ENCODE assay signal across 8 mouse cellular contexts in genomic region chr11:61761584-61762407, GRCm38 (mm10). TPM values are rescaled to one million over a fixed set of nuclear protein-coding genes. Genes with fewer than 3 reads are reported as not detected.
A peak's percentile ranks its signal among the peaks of the same experiment; 100 is the strongest.
DNase-seq lines count a peak whose midpoint lies in the region; ATAC-seq and TF ChIP-seq lines count a peak whose summit lies in the region.

Gene Prpsap2 (minus strand): TSS chr11:61762088.

- H3K36me3 ChIP-seq in kidney, embryonic 14.5 days (ENCODE audit: control insufficient read depth, insufficient read depth, low read length): no peaks in the 10 kb centered on the region; the same call in 1 of the 2 replicates
- no peaks in the 10 kb centered on the region for H3K36me3 ChIP-seq in limb, embryonic 15.5 days

- no peak for TF ChIP-seq CTCF in bone marrow macrophage, adult 2 months (IDR thresholded peaks at IDR 0.05; ENCODE audit: low read depth, low read length)
- TF ChIP-seq CTCF in embryonic fibroblast, embryonic 13.5 days (IDR thresholded peaks at IDR 0.05; ENCODE audit: borderline replicate concordance, insufficient read depth, low read length): no peak

- H3K4me3 ChIP-seq in bone marrow macrophage, adult 2 months (ENCODE audit: insufficient read depth, low read length): peak within 1 kb of the TSS; percentile 60
- H3K4me3 ChIP-seq in embryonic fibroblast, embryonic 13.5 days (ENCODE audit: insufficient read depth, low read length): peak within 1 kb of the TSS; percentile 50
- peak within 1 kb of the TSS; percentile 54 for H3K4me3 ChIP-seq in kidney, embryonic 14.5 days (ENCODE audit: low read length)
- H3K4me3 ChIP-seq in limb, embryonic 15.5 days: peak within 1 kb of the TSS; percentile 59

- peak; percentile 97 for ATAC-seq in kidney, embryonic 14.5 days (ENCODE audit: low FRiP score, low TSS enrichment)
- ATAC-seq in limb, embryonic 15.5 days (ENCODE audit: insufficient number of reproducible peaks, low FRiP score, low TSS enrichment, low read depth): peak; percentile 93

- no peaks in the 10 kb centered on the region for H3K27me3 ChIP-seq in kidney, embryonic 14.5 days (ENCODE audit: control insufficient read depth, insufficient read depth, low read length)
- H3K27me3 ChIP-seq in limb, embryonic 15.5 days: no peaks in the 10 kb centered on the region

- peak within 1 kb of the TSS; percentile 82 for H3K9ac ChIP-seq in kidney, embryonic 14.5 days (ENCODE audit: low read depth, low read length)
- peak within 1 kb of the TSS; percentile 60 for H3K9ac ChIP-seq in limb, embryonic 15.5 days

- H3K9me3 ChIP-seq in kidney, embryonic 14.5 days (ENCODE audit: control insufficient read depth, low read length): no peaks in the 10 kb centered on the region
- no peaks in the 10 kb centered on the region for H3K9me3 ChIP-seq in limb, embryonic 15.5 days

- peak; percentile 99 for DNase-seq in A20 (ENCODE audit: low read depth, low spot score)
- peak; percentile 97 to 99 for DNase-seq in heart, adult 9 months (ENCODE audit: low spot score in 2 of 2)
- DNase-seq in monocyte, adult 2 months (ENCODE audit: low read depth in 1 of 2, low spot score in 2 of 2): peak; percentile 98 to 99
- DNase-seq in spleen, postnatal 36 days (ENCODE audit: low spot score in 2 of 2): peak; percentile 99 to 100

- H3K27ac ChIP-seq in bone marrow macrophage, adult 2 months (ENCODE audit: insufficient read depth, low read depth, low read length): peak within 1 kb of the TSS; percentile 61
- no peak within 1 kb of the TSS for H3K27ac ChIP-seq in embryonic fibroblast, embryonic 13.5 days (ENCODE audit: insufficient read depth, low read length)
- H3K27ac ChIP-seq in kidney, embryonic 14.5 days (ENCODE audit: low read depth, low read length): peak within 1 kb of the TSS; percentile 68
- peak within 1 kb of the TSS; percentile 92 for H3K27ac ChIP-seq in limb, embryonic 15.5 days

- H3K4me2 ChIP-seq in kidney, embryonic 14.5 days (replicated peaks; ENCODE audit: low read depth, low read length): peak within 1 kb of the TSS; percentile 73
- H3K4me2 ChIP-seq in limb, embryonic 15.5 days: peak within 1 kb of the TSS; percentile 53

- under 1% methylated on average over 51 of the region's 51 CpGs for WGBS in kidney, embryonic 14.5 days
- under 1% methylated on average over 51 of the region's 51 CpGs for WGBS in limb, embryonic 15.5 days

- peak; percentile 69; the same call in 1 of the 2 replicates for TF ChIP-seq POLR2A in bone marrow macrophage, adult 2 months (IDR thresholded peaks at IDR 0.05; ENCODE audit: borderline replicate concordance, low read depth, low read length)
- TF ChIP-seq POLR2A in embryonic fibroblast, embryonic 13.5 days (IDR thresholded peaks at IDR 0.05; ENCODE audit: low read depth, low read length): peak; percentile 86

- H3K4me1 ChIP-seq in bone marrow macrophage, adult 2 months (ENCODE audit: control insufficient read depth, insufficient read depth, low read length): peaks cover 10% of the 10 kb centered on the region
- H3K4me1 ChIP-seq in embryonic fibroblast, embryonic 13.5 days (ENCODE audit: control insufficient read depth, insufficient read depth, low read length): peaks cover 4% of the 10 kb centered on the region
- peaks cover 6% of the 10 kb centered on the region; the same call in 1 of the 2 replicates for H3K4me1 ChIP-seq in kidney, embryonic 14.5 days (ENCODE audit: control insufficient read depth, insufficient read depth, low read length)
- 0 out of 2 replicates have a peak, but pooled peaks cover 7% of the 10 kb centered on the region for H3K4me1 ChIP-seq in limb, embryonic 15.5 days

RNA-seq across cellular contexts. Expression of gene Prpsap2, which starts in this region (rescaled TPM):
- polyA plus RNA-seq in bone marrow macrophage, adult 2 months (2012; ENCODE audit: insufficient read depth, insufficient read length, missing spikeins): 34.5 and 36.2 TPM in 2 replicates
- 17.6 and 23.3 TPM in 2 replicates for polyA plus RNA-seq in embryonic fibroblast, embryonic 13.5 days (2011; ENCODE audit: insufficient read length, low read depth, missing spikeins)
- 28.0 and 31.7 TPM in 2 replicates for polyA plus RNA-seq in kidney, embryonic 14.5 days (2014; fragmentation: Nextera tagmentation; extraction: Ambion mirVana)
- 23.0 and 23.7 TPM in 2 replicates for polyA plus RNA-seq in limb, embryonic 15.5 days (2015; fragmentation: Nextera tagmentation; extraction: Ambion mirVana)
